Mouse (Mus musculus): ENCODE results near the gene Lrrc51.

- TF ChIP-seq POLR2A (IDR thresholded peaks at IDR 0.05; ENCODE audit: extremely low read depth, insufficient read depth, low read length), result peak; percentile 81
- 0 out of 2 replicates have a peak, but pooled peaks have one; percentile 7 for TF ChIP-seq CTCF (IDR thresholded peaks at IDR 0.05; ENCODE audit: low read depth, low read length)
These were observed 28.0 kb downstream of the Lrrc51 start, which contains the start of gene Lamtor1 for GRCm38 (mm10) chr7:101905561-101906286.
